Mouse (Mus musculus) spleen, adult 2 months (tissue): ENCODE results near the gene Selenot. TPM values are rescaled to one million over a fixed set of nuclear protein-coding genes. Genes with fewer than 3 reads are reported as not detected.
"Not testable (repeated sequence)": the region's sequence is repeated elsewhere in the genome, so short reads cannot be mapped to it uniquely, and the experiment has no call there.

Experiments
- DNase-seq, 2 experiments: peaks; one replicate each; pipeline versions ENCODE4 v3.0.0 to v3.0.0-alpha.2; 2012 to 2021; ENCODE audit warnings: low spot score in 2 of 2, low read depth in 1 of 2
- H3K27ac ChIP-seq: fragments of 200-500 bp; 2 replicates; pipeline ENCODE4 v1.5.1; 2012; ENCODE audit warnings: low read length, inconsistent platforms; ENCODE audit not compliant: insufficient read depth
- H3K27me3 ChIP-seq: fragments of 200-500 bp; 2 replicates; pipeline ENCODE4 v1.6.1; 2012; ENCODE audit warnings: mild to moderate bottlenecking, moderate library complexity, low read length, inconsistent platforms; ENCODE audit not compliant: control insufficient read depth, insufficient read depth
- H3K36me3 ChIP-seq: fragments of 200-500 bp; 2 replicates; pipeline ENCODE4 v1.6.1; 2012; ENCODE audit warnings: mild to moderate bottlenecking, low read length, inconsistent platforms; ENCODE audit not compliant: control insufficient read depth, insufficient read depth
- H3K4me1 ChIP-seq: fragments of 200-500 bp; 2 replicates; pipeline ENCODE4 v1.6.1; 2011; ENCODE audit warnings: inconsistent platforms; ENCODE audit not compliant: control insufficient read depth, insufficient read depth, insufficient read length
- H3K4me3 ChIP-seq: fragments of 200-500 bp; 2 replicates; pipeline ENCODE4 v1.5.1; 2011; ENCODE audit warnings: mild to moderate bottlenecking, inconsistent platforms; ENCODE audit not compliant: insufficient read depth, insufficient read length; ENCODE audit errors: extremely low read depth
- CTCF ChIP-seq: fragments of 200-500 bp; IDR thresholded peaks from 2 replicates; pipeline ENCODE4 v1.5.1; 2011; ENCODE audit warnings: mild to moderate bottlenecking, inconsistent platforms; ENCODE audit not compliant: insufficient read depth, insufficient read length, insufficient replicate concordance; ENCODE audit errors: extremely low read depth
- POLR2A ChIP-seq: fragments of 200-500 bp; IDR thresholded peaks from 2 replicates; pipeline ENCODE4 v1.6.1; 2011; ENCODE audit warnings: low read depth, low read length, inconsistent platforms
- WGBS: fragments of 180-500 bp; shearing (Covaris S2); methylation state at CpG from one replicate; pipeline ENCODE4 v1.1.7; 2018; 5-methylcytosine and 5-hydroxymethylcytosine counted together
- polyA plus RNA-seq: library from polyadenylated mRNA; depleted of rRNA; stranded (reverse); fragments of >200 nt; gene quantifications from 2 replicates; pipeline ENCODE4 v1.2.3, GENCODE M21; 2012

The Selenot gene
- polyA plus RNA-seq, 1 experiment, result 22.7 TPM

DNA sequence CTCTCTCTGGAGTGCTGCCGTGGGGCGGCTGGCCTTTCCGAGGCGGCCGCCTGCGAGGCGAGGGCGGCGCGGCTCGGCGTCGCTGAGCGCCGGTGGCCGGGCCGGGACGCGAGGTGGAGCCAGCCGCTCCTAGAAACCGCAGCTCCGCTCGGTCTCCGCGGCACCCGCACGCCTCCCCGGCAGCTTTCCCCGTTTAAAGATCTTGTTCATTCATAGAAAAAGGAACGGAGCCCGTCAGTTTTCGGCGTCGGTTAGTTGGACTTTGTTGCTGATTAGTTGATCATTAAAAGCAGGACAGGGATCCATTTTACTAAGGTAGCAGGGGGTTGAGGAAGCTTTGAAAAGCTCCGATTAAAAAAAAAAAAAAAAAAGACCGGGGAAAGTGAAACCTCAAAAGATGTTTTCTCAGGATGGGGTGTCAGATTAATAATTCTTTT, 649 bp downstream of the Selenot start:
- H3K4me3 ChIP-seq, result peak overlapping the region; percentile 87
- peak overlapping the region; percentile 97 for H3K27ac ChIP-seq
- no peaks in the 10 kb centered on the region; the same call in 1 of the 2 replicates for H3K36me3 ChIP-seq
- H3K4me1 ChIP-seq, result peaks cover 2% of the 10 kb centered on the region
- peak in 1 of 2 experiments; percentile 41 for DNase-seq
- 0% methylated on average over 36 of the region's 36 CpGs for WGBS
- no peaks in the 10 kb centered on the region for H3K27me3 ChIP-seq
- TF ChIP-seq POLR2A, result no peak

GRCm38 (mm10) chr3:58577506-58578050, 1.1 kb downstream of the Selenot start:
- DNase-seq, result no peak
- WGBS, result 15% methylated on average over 8 of the region's 8 CpGs
- peaks cover 7% of the 10 kb centered on the region for H3K4me1 ChIP-seq
- H3K27ac ChIP-seq, result no peak overlapping the region
- H3K36me3 ChIP-seq, result no peaks in the 10 kb centered on the region; the same call in 1 of the 2 replicates
- TF ChIP-seq POLR2A (no peak), CTCF (no peak)
- no peaks in the 10 kb centered on the region for H3K27me3 ChIP-seq
- peak overlapping the region; percentile 87; the same call in 1 of the 2 replicates for H3K4me3 ChIP-seq

DNA sequence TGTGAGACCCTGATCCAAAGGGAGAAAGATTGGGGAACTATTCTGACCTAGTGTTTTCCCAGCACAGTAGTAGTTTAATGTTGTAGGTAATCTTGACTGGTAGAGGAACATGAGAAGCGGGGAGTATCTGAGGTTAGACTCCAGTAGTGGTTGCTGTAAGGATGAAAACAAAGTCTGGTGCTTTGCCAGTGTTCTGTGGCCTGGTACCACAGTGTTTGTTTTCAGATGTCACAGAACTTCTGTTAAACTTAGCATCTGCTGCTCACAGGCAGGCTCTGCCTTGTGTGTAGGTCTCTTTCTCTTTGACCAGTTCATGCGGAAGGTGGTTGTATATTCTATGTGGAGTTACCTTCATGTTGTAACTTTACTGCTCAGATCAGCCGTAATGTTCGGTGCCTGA, 5.1 kb downstream of the Selenot start:
- DNase-seq, result peak in 1 of 2 experiments; percentile 21
- Histone ChIP-seq H3K4me1 (peaks cover 9% of the 10 kb centered on the region), H3K4me3 (no peak overlapping the region), H3K27me3 (no peaks in the 10 kb centered on the region), H3K36me3 (peaks cover 3% of the 10 kb centered on the region; the same call in 1 of the 2 replicates), H3K27ac (peak overlapping the region; percentile 6; the same call in 1 of the 2 replicates)
- no peak for TF ChIP-seq POLR2A
- no peak for TF ChIP-seq CTCF
- 36% methylated on average over 4 of the region's 4 CpGs for WGBS

DNA sequence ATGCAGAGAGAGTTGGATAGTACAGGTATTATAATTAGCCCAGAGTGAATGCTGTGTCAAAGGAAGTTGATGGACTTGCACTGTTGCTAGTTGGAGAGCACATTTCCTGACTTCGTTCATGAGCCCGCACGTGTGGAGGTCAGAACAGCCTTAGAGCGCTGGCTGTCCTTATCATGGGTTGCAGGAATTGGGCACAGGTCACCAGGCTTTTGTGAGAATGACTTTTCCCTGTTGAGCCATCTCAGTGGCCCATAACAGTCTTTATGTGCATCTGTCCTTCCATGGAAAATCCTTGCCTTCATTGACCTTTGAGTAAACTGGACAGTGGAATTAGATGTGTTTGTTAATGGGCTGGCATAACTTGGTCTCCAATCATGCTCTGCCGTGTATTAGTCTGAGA, 5.9 kb downstream of the Selenot start:
- Histone ChIP-seq H3K36me3 (peaks cover 3% of the 10 kb centered on the region), H3K27ac (peak overlapping the region; percentile 14; the same call in 1 of the 2 replicates), H3K4me1 (peaks cover 9% of the 10 kb centered on the region), H3K4me3 (no peak overlapping the region), H3K27me3 (no peaks in the 10 kb centered on the region)
- TF ChIP-seq CTCF, result no peak
- TF ChIP-seq POLR2A, result no peak
- 28% methylated on average over 5 of the region's 5 CpGs for WGBS
- DNase-seq, result no peak

DNA sequence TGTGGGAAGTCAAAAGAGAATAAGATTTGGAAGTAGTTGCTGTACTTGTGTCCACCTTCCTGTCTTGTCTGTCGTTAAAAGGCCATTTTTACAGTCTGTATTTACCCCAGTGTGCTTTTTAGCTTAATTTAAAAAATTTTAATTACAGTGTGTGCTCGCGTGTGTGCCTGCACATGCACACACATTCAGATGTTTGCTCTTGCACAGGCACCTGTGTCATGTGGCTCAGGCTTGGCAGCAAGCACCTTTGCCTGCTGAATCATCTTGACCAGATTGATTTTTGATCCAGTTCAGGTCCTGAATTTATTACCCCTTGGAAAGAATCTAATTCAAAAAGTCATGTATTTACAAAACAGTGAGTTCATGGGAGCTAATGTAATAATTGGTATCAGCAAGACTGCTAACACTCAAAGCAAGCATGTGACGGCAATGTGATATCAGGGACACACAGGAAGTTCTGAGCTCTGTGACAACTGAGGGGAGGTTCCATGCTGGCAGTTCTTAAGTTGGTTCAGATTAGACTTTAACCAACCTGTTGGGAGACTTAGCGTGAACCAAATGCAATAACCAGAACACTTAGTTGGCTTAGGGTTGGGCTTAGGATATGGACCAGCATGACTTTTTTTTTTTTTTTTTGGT, 6.5 kb downstream of the Selenot start:
- WGBS, result 64% methylated on average over 5 of the region's 5 CpGs
- no peak overlapping the region for H3K4me3 ChIP-seq
- TF ChIP-seq CTCF, result no peak
- TF ChIP-seq POLR2A, result no peak
- peak overlapping the region; percentile 14; the same call in 1 of the 2 replicates for H3K27ac ChIP-seq
- peaks cover 9% of the 10 kb centered on the region for H3K4me1 ChIP-seq
- peaks cover 6% of the 10 kb centered on the region for H3K36me3 ChIP-seq
- DNase-seq, result no peak
- no peaks in the 10 kb centered on the region for H3K27me3 ChIP-seq

DNA sequence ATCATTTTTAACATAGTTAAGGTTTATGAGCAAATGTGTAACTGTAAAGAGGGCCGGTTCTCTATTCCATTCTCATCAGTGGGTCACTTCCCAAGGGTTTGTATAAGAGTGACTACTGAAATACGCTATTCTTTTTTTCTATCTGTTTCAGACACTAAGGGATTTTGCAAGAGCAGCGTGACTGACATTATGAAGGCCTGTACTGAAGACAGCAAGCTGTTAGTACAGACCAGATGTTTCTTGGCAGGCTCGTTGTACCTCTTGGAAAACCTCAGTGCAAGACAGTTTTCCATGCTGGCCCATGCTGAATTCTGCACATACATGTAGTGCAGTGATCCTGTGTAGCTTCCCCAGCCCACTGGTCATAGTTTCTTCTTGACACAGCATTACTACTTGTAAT, 14.1 kb downstream of the Selenot start:
- H3K36me3 ChIP-seq, result peaks cover 20% of the 10 kb centered on the region
- not testable (repeated sequence) for H3K27me3 ChIP-seq, H3K4me1 ChIP-seq, DNase-seq, H3K27ac ChIP-seq, H3K4me3 ChIP-seq
- 96% methylated on average over 4 of the region's 4 CpGs for WGBS

GRCm38 (mm10) chr3:58592666-58593065, 16.2 kb downstream of the Selenot start:
- not testable (repeated sequence) for H3K4me1 ChIP-seq, H3K27ac ChIP-seq, H3K4me3 ChIP-seq, DNase-seq, H3K27me3 ChIP-seq
- peaks cover 16% of the 10 kb centered on the region for H3K36me3 ChIP-seq
- WGBS, result 78% methylated on average over 7 of the region's 7 CpGs
